In the genomic region with DNA sequence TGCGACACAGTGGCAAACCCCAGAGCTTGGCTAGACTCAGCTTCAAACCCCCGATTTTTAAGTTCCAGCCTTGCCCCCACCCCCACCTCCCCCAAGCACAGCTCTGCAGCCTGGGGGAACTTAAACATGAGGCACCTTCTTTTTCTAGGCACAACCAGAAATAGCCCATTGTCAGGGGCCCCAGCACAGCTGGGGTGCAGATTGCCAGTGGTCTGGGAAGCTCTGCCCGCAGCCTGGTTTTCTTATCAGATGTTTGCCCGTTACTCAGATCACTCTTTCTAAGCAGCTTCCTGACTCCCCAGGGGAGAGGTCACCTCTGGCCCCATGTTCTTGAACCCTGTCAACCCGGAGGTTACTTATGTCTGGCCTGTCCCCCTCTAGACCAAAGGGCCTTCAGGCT, we compare ENCODE assay signal across 10 mouse cellular contexts. TPM values are rescaled to one million over a fixed set of nuclear protein-coding genes. Genes with fewer than 3 reads are reported as not detected.
DNase-seq lines count a peak whose midpoint lies in the region; ATAC-seq and TF ChIP-seq lines count a peak whose summit lies in the region.
"Had no signal": no experiment of that assay in that cellular context is flagged by ENCODE, and none has a peak within 500 bp of the region (broad histone marks: within the 10 kb centered on the region; RNA-seq: fewer than 3 reads in every experiment).

No protein-coding gene starts in this region.

- peak overlapping the region; percentile 96 for H3K4me2 ChIP-seq in embryonic facial prominence, embryonic 13.5 days
- peak overlapping the region; percentile 94 for H3K4me2 ChIP-seq in hindbrain, embryonic 12.5 days (replicated peaks)
- H3K4me2 ChIP-seq in myocyte (ENCODE audit: low read depth), result peak overlapping the region; percentile 38

- no peak for DNase-seq in left cerebral cortex, adult 2 months (ENCODE audit: extremely low spot score in 1 of 2, low spot score in 2 of 2)
- DNase-seq in left cerebral cortex, postnatal 14 days (ENCODE audit: low spot score in 2 of 2), result no peak
- DNase-seq in liver, result no peak
- no peak for DNase-seq in cerebellum, adult 18-20 months
- DNase-seq: liver, embryonic 13.5 days had no signal

- intact Hi-C loops in left cerebral cortex, adult 2 months (cut with DNase I), result loop anchor here (1.0 to 10.0 kb wide), 5 partner anchors 17 to 178 kb away; a partner anchor contains a TSS
- intact Hi-C loops in left cerebral cortex, postnatal 14 days (cut with DNase I), result no loop called here

- H3K9me3 ChIP-seq in embryonic facial prominence, embryonic 13.5 days, result no peaks in the 10 kb centered on the region
- H3K9me3 ChIP-seq in hindbrain, embryonic 12.5 days (replicated peaks), result no peaks in the 10 kb centered on the region
- H3K9me3 ChIP-seq: liver, embryonic 13.5 days had no signal

- no peak for TF ChIP-seq CTCF in left cerebral cortex, adult 2 months (IDR thresholded peaks at IDR 0.05)

- H3K9ac ChIP-seq in embryonic facial prominence, embryonic 13.5 days, result 0 out of 2 replicates have a peak overlapping the region, but pooled peaks have one; percentile 67
- H3K9ac ChIP-seq in hindbrain, embryonic 12.5 days, result no peak overlapping the region
- H3K9ac ChIP-seq: liver, embryonic 13.5 days had no signal

- 11% methylated on average over 5 of the region's 5 CpGs for WGBS in embryonic facial prominence, embryonic 13.5 days
- 16% methylated on average over 5 of the region's 5 CpGs for WGBS in hindbrain, embryonic 12.5 days

- peaks cover 27% of the 10 kb centered on the region for H3K27me3 ChIP-seq in embryonic facial prominence, embryonic 13.5 days
- peaks cover 42% of the 10 kb centered on the region for H3K27me3 ChIP-seq in hindbrain, embryonic 12.5 days
- peaks cover 17% of the 10 kb centered on the region for H3K27me3 ChIP-seq in myocyte (ENCODE audit: control insufficient read depth, insufficient read depth, insufficient read length)

- no peaks in the 10 kb centered on the region for H3K79me2 ChIP-seq in myocyte (ENCODE audit: control insufficient read depth, insufficient read depth)

- no peak overlapping the region for H3ac ChIP-seq in myocyte (ENCODE audit: control insufficient read depth, insufficient read length)

- H3K36me3 ChIP-seq in embryonic facial prominence, embryonic 13.5 days, result no peaks in the 10 kb centered on the region
- H3K36me3 ChIP-seq in hindbrain, embryonic 12.5 days, result no peaks in the 10 kb centered on the region
- no peaks in the 10 kb centered on the region for H3K36me3 ChIP-seq in myocyte (ENCODE audit: control insufficient read depth, insufficient read depth)
- H3K36me3 ChIP-seq: liver, embryonic 13.5 days had no signal

- H3K4me3 ChIP-seq in left cerebral cortex, adult 2 months, result peak overlapping the region; percentile 64
- peak overlapping the region; percentile 52 for H3K4me3 ChIP-seq in embryonic facial prominence, embryonic 13.5 days
- peak overlapping the region; percentile 58 for H3K4me3 ChIP-seq in hindbrain, embryonic 12.5 days
- H3K4me3 ChIP-seq in myocyte, result no peak overlapping the region
- H3K4me3 ChIP-seq: liver, embryonic 13.5 days had no signal

- no peak for ATAC-seq in embryonic facial prominence, embryonic 13.5 days (ENCODE audit: insufficient number of reproducible peaks, insufficient read depth, low FRiP score, low TSS enrichment, low read depth)
- no peak for ATAC-seq in hindbrain, embryonic 12.5 days (ENCODE audit: low FRiP score)

- peak overlapping the region; percentile 90 for H3K27ac ChIP-seq in left cerebral cortex, adult 2 months
- H3K27ac ChIP-seq in embryonic facial prominence, embryonic 13.5 days, result no peak overlapping the region
- no peak overlapping the region for H3K27ac ChIP-seq in hindbrain, embryonic 12.5 days
- H3K27ac ChIP-seq: kidney, postnatal 0 days; liver, embryonic 13.5 days had no signal

- TF ChIP-seq POLR2A in myocyte (IDR thresholded peaks at IDR 0.05; ENCODE audit: insufficient read length, low read depth), result no peak

- H3K4me1 ChIP-seq in embryonic facial prominence, embryonic 13.5 days, result peaks cover 19% of the 10 kb centered on the region
- peaks cover 20% of the 10 kb centered on the region for H3K4me1 ChIP-seq in hindbrain, embryonic 12.5 days

TF ChIP-seq in myocyte, 11 proteins besides CTCF, POLR2A, EP300 and RAD21:
- TF ChIP-seq CEBPB (IDR thresholded peaks at IDR 0.05; ENCODE audit: insufficient read depth, poor library complexity, severe bottlenecking), result no peak
- TF ChIP-seq MYOD1 (IDR thresholded peaks at IDR 0.05; ENCODE audit: control insufficient read depth in 1 of 3, insufficient read length in 2 of 3, low read depth in 2 of 3), result peak in 1 of 3 experiments; percentile 51
- TF ChIP-seq POLR2AphosphoS2 (IDR thresholded peaks at IDR 0.05; ENCODE audit: insufficient read length, low read depth), result no peak
- no peak for TF ChIP-seq TCF12 (IDR thresholded peaks at IDR 0.05; ENCODE audit: insufficient read depth, poor library complexity, severe bottlenecking)
- TF ChIP-seq USF1 (IDR thresholded peaks at IDR 0.05; ENCODE audit: low read depth), result no peak
- TF ChIP-seq MYOG (IDR thresholded peaks at IDR 0.05; ENCODE audit: control insufficient read depth in 1 of 3, insufficient read depth in 1 of 3, insufficient read length in 2 of 3, low read depth in 2 of 3), result peak in 1 of 3 experiments; percentile 51
- no peak for TF ChIP-seq REST (IDR thresholded peaks at IDR 0.05; ENCODE audit: insufficient read depth, insufficient read length)
TF ChIP-seq in myocyte: peak in this region for 2.

RNA-seq across cellular contexts. Expression of a gene that starts 1.1 kb away (rescaled TPM):
- total RNA-seq in left cerebral cortex, adult 2 months (2021), result 100 to 1,000 TPM; 436 to 459 TPM
- total RNA-seq in left cerebral cortex, postnatal 14 days (2021), result 100 to 1,000 TPM; 349 to 352 TPM
- polyA plus RNA-seq in embryonic facial prominence, embryonic 13.5 days (2015; fragmentation: Nextera tagmentation; extraction: Ambion mirVana), result 5.4 and 7.2 TPM in 2 replicates
- polyA plus RNA-seq in hindbrain, embryonic 12.5 days (2016; fragmentation: Nextera tagmentation; extraction: Ambion mirVana), result 11.0 and 13.4 TPM in 2 replicates
- 3.0 TPM for polyA plus RNA-seq in myocyte (2012; fragmentation: generic; extraction: Trizol)
- total RNA-seq: megakaryocyte-erythroid progenitor cell, adult 5-6 weeks had no signal

RNA-seq across cellular contexts. Expression of a gene that starts 19.9 kb away (rescaled TPM):
- total RNA-seq in left cerebral cortex, adult 2 months (2021), result 100 to 1,000 TPM; 444 to 464 TPM
- 100 to 1,000 TPM; 387 to 414 TPM for total RNA-seq in left cerebral cortex, postnatal 14 days (2021)
- polyA plus RNA-seq in embryonic facial prominence, embryonic 13.5 days (2015; fragmentation: Nextera tagmentation; extraction: Ambion mirVana), result 1,114 and 1,137 TPM in 2 replicates
- polyA plus RNA-seq in hindbrain, embryonic 12.5 days (2016; fragmentation: Nextera tagmentation; extraction: Ambion mirVana), result 618 and 712 TPM in 2 replicates
- 3,606 TPM for polyA plus RNA-seq in myocyte (2012; fragmentation: generic; extraction: Trizol)

RNA-seq across cellular contexts. Expression of a gene that starts 21.4 kb away (rescaled TPM):
- 1 to 10 TPM in 1 of 2 experiments, not detected in 1; 2.0 TPM for total RNA-seq in left cerebral cortex, adult 2 months (2021)
- not detected for total RNA-seq in left cerebral cortex, postnatal 14 days (2021)
- not detected in 2 replicates for polyA plus RNA-seq in embryonic facial prominence, embryonic 13.5 days (2015; fragmentation: Nextera tagmentation; extraction: Ambion mirVana)
- not detected in 2 replicates for polyA plus RNA-seq in hindbrain, embryonic 12.5 days (2016; fragmentation: Nextera tagmentation; extraction: Ambion mirVana)
- polyA plus RNA-seq in myocyte (2012; fragmentation: generic; extraction: Trizol), result not detected
- total RNA-seq: megakaryocyte-erythroid progenitor cell, adult 5-6 weeks had no signal
- polyA plus RNA-seq: kidney, postnatal 0 days; liver, embryonic 13.5 days had no signal

RNA-seq across cellular contexts. Expression of a gene that starts 33.1 kb away (rescaled TPM):
- total RNA-seq in left cerebral cortex, adult 2 months (2021), result 100 to 1,000 TPM; 550 to 603 TPM
- total RNA-seq in left cerebral cortex, postnatal 14 days (2021), result 100 to 1,000 TPM; 514 to 519 TPM
- 116 and 117 TPM in 2 replicates for polyA plus RNA-seq in embryonic facial prominence, embryonic 13.5 days (2015; fragmentation: Nextera tagmentation; extraction: Ambion mirVana)
- polyA plus RNA-seq in hindbrain, embryonic 12.5 days (2016; fragmentation: Nextera tagmentation; extraction: Ambion mirVana), result 199 and 204 TPM in 2 replicates
- polyA plus RNA-seq in myocyte (2012; fragmentation: generic; extraction: Trizol), result 142 TPM

Comparison
In these comparisons a context has a peak if more than half of its experiments do, and no peak if none do; other contexts are left out.
1. H3K4me2 ChIP-seq: peak in every context shown above with its lines; median percentile 96 in embryonic facial prominence, embryonic 13.5 days; 94 in hindbrain, embryonic 12.5 days; 38 in myocyte.